Mouse (Mus musculus) limb, embryonic 12.5 days (tissue): ENCODE measurements around the gene E4f1. TPM values are rescaled to one million over a fixed set of nuclear protein-coding genes. Genes with fewer than 3 reads are reported as not detected.
"Not testable (repeated sequence)": the region's sequence is repeated elsewhere in the genome, so short reads cannot be mapped to it uniquely, and the experiment has no call there.

Experiments used
- ATAC-seq: fragments of 200-750 bp; cut with Nextera tagmentation; 2 replicates; pipeline ENCODE4 v1.8.0; 2017; ENCODE audit warnings: low read depth, moderate TSS enrichment; ENCODE audit not compliant: insufficient number of reproducible peaks, insufficient read depth, low FRiP score, low TSS enrichment
- H3K27ac ChIP-seq: fragments of 300-500 bp; sonication (generic); 2 replicates; pipeline ENCODE4 v1.5.1; 2016; ENCODE audit warnings: mild to moderate bottlenecking, moderate library complexity
- H3K27me3 ChIP-seq: fragments of 300-500 bp; sonication (generic); 2 replicates; pipeline ENCODE4 v1.6.1; 2016; ENCODE audit warnings: mild to moderate bottlenecking, moderate library complexity
- H3K36me3 ChIP-seq: fragments of 300-500 bp; sonication (generic); 2 replicates; pipeline ENCODE4 v1.6.1; 2016; ENCODE audit warnings: mild to moderate bottlenecking, moderate library complexity
- H3K4me1 ChIP-seq: fragments of 300-500 bp; sonication (generic); replicated peaks from 2 replicates; pipeline ENCODE4 v1.6.1; 2016
- H3K4me2 ChIP-seq: fragments of 300-500 bp; sonication (generic); 2 replicates; pipeline ENCODE4 v1.6.1; 2016; ENCODE audit warnings: mild to moderate bottlenecking, moderate library complexity
- H3K4me3 ChIP-seq: fragments of 300-500 bp; sonication (generic); replicated peaks from 2 replicates; pipeline ENCODE4 v1.5.1; 2016; ENCODE audit warnings: mild to moderate bottlenecking
- H3K9ac ChIP-seq: fragments of 300-500 bp; sonication (generic); replicated peaks from 2 replicates; pipeline ENCODE4 v1.6.1; 2016; ENCODE audit warnings: mild to moderate bottlenecking, moderate library complexity
- H3K9me3 ChIP-seq: fragments of 300-500 bp; sonication (generic); 2 replicates; pipeline ENCODE4 v1.6.1; 2016; ENCODE audit warnings: mild to moderate bottlenecking, moderate library complexity
- WGBS: fragments of 180-500 bp; shearing (Covaris S2); methylation state at CpG from one replicate; pipeline ENCODE4 v1.1.7; 2016; 5-methylcytosine and 5-hydroxymethylcytosine counted together
- polyA plus RNA-seq: library from polyadenylated mRNA; unstranded; fragments of >200 nt; fragmentation: Nextera tagmentation; extraction: Ambion mirVana; gene quantifications from 2 replicates; pipeline ENCODE4 v1.2.1, GENCODE M21; 2016

The E4f1 gene
- polyA plus RNA-seq, 1 experiment from 2014 or later = 37.2 TPM

GRCm38 (mm10) chr17:24472512-24472911 is 2.4 kb upstream of the E4f1 start:
- peak overlapping the region; percentile 87; the same call in 1 of the 2 replicates for H3K4me3 ChIP-seq

DNA sequence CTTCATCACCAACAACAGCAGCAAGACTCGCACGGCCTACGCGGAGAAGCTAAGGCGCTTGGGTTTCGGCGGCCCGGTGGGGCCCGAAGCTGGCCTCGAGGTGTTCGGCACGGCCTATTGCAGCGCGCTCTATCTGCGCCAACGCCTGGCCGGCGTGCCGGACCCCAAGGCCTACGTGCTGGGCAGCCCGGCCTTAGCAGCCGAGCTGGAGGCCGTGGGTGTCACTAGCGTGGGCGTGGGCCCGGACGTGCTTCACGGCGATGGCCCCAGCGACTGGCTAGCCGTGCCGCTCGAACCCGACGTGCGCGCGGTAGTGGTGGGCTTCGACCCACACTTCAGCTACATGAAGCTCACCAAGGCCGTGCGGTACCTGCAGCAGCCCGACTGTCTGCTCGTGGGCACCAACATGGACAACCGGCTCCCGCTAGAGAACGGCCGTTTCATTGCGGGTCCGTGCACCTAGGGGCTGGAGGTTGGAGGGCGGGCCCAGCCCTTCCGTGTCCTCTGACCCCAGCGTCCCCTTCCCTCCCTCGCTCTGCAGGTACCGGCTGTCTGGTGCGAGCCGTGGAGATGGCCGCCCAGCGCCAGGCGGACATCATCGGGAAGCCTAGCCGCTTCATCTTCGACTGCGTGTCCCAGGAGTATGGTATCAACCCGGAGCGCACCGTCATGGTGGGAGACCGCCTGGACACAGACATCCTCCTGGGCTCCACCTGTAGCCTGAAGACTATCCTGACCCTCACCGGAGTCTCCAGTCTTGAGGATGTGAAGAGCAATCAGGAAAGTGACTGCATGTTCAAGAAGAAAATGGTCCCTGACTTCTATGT is 801 bp upstream of the E4f1 start:
- H3K4me2 ChIP-seq = peak overlapping the region; percentile 98
- no peaks in the 10 kb centered on the region for H3K9me3 ChIP-seq
- no peaks in the 10 kb centered on the region for H3K27me3 ChIP-seq
- H3K4me3 ChIP-seq = peak overlapping the region; percentile 87
- H3K9ac ChIP-seq = peak overlapping the region; percentile 87
- ATAC-seq = no peak
- H3K4me1 ChIP-seq = peaks cover 35% of the 10 kb centered on the region
- 1% methylated on average over 68 of the region's 68 CpGs for WGBS
- H3K36me3 ChIP-seq = peaks cover 36% of the 10 kb centered on the region
- H3K27ac ChIP-seq = peak overlapping the region; percentile 78

More at GRCm38 (mm10) chr17:24472512-24472911, 2.4 kb upstream of the E4f1 start:
- 83% methylated on average over 4 of the region's 4 CpGs for WGBS
- Histone ChIP-seq H3K27me3 (no peaks in the 10 kb centered on the region), H3K36me3 (peaks cover 52% of the 10 kb centered on the region), H3K9ac (no peak overlapping the region), H3K4me1 (peaks cover 35% of the 10 kb centered on the region), H3K27ac (peak overlapping the region; percentile 35; the same call in 1 of the 2 replicates), H3K4me2 (peak overlapping the region; percentile 98), H3K9me3 (no peaks in the 10 kb centered on the region)
- no peak for ATAC-seq

GRCm38 (mm10) chr17:24469336-24469909 is 690 bp downstream of the E4f1 start:
- Histone ChIP-seq H3K9ac (peak overlapping the region; percentile 87), H3K4me1 (peaks cover 32% of the 10 kb centered on the region), H3K27ac (peak overlapping the region; percentile 78), H3K9me3 (no peaks in the 10 kb centered on the region), H3K27me3 (no peaks in the 10 kb centered on the region), H3K4me2 (peak overlapping the region; percentile 98), H3K4me3 (peak overlapping the region; percentile 87), H3K36me3 (peaks cover 21% of the 10 kb centered on the region)
- 18% methylated on average over 7 of the region's 7 CpGs for WGBS
- ATAC-seq = no peak

GRCm38 (mm10) chr17:24468636-24469246 is 1.4 kb downstream of the E4f1 start:
- H3K36me3 ChIP-seq = peaks cover 14% of the 10 kb centered on the region
- no peak overlapping the region for H3K27ac ChIP-seq
- H3K9me3 ChIP-seq = no peaks in the 10 kb centered on the region
- H3K27me3 ChIP-seq = no peaks in the 10 kb centered on the region
- no peak for ATAC-seq
- H3K4me3 ChIP-seq = no peak overlapping the region
- no peak overlapping the region for H3K9ac ChIP-seq
- WGBS = 91% methylated on average over 5 of the region's 5 CpGs
- H3K4me2 ChIP-seq = no peak overlapping the region
- peaks cover 26% of the 10 kb centered on the region for H3K4me1 ChIP-seq

DNA sequence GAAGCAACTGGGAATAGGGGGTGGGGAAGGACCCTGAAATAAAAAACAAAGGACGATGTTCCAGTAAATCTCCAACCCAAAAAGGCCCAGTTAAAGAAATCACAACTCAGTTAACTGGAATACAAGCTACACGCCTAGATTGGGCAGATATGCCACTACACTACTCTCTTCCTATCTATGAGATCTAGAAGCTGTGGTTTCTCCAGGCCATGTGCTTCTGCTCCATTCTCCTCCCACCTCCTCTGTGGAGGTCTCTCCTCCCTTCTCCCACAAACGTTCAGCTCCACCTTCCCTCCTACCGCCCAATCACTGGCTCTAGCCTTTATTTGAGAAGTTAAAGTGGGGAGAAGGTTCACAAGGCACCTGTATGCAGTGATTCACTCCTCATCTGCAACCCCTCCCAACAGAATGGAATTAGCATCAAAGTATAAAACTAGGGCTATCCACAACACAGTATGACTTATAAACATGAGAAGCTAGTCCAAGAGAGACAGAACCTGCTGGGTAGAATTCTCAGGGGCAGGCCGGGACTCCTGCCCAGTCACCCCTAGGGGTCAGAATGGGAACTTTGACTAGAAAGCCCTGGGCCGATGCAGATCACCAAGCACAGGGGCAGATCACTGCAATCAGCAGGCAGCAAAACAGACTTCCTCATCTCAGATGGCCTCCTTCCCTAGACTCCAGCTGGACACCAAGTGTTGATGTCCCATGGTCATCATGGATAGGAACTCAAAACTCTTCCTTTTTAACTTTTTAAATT is 6.6 kb downstream of the E4f1 start:
- H3K36me3 ChIP-seq = no peaks in the 10 kb centered on the region
- no peak overlapping the region for H3K4me2 ChIP-seq
- no peaks in the 10 kb centered on the region for H3K4me1 ChIP-seq
- no peak overlapping the region for H3K27ac ChIP-seq
- 58% methylated on average over 6 of the region's 6 CpGs for WGBS
- no peaks in the 10 kb centered on the region for H3K9me3 ChIP-seq
- H3K4me3 ChIP-seq = no peak overlapping the region
- H3K9ac ChIP-seq = no peak overlapping the region
- no peaks in the 10 kb centered on the region for H3K27me3 ChIP-seq
- ATAC-seq = no peak

DNA sequence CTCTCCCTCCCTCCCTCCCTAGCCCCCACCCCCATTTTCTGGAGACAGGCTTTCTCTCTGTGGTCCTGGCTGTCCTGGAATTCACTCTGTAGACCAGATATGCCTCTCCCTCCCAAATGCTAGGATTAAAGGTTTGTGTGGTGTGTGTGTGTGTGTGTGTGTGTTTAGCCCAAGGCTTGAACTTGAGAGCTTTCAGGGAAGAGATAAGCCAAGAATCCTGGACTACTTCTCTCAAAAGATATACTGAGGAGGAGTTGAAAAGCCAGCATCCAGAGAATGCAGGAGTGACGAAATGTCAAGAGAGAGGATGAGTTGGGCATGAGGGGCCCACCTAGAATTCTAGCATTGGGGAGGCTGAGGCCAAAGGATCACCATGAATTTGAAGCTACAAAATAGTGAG is 7.2 kb downstream of the E4f1 start:
- ATAC-seq = no peak
- no peaks in the 10 kb centered on the region for H3K4me1 ChIP-seq
- H3K9me3 ChIP-seq = no peaks in the 10 kb centered on the region
- no peaks in the 10 kb centered on the region for H3K36me3 ChIP-seq
- WGBS = 93% methylated on average over 1 of the region's 1 CpGs
- H3K4me2 ChIP-seq = no peak overlapping the region
- no peak overlapping the region for H3K9ac ChIP-seq
- no peak overlapping the region for H3K4me3 ChIP-seq
- no peaks in the 10 kb centered on the region for H3K27me3 ChIP-seq
- H3K27ac ChIP-seq = no peak overlapping the region

- no peak overlapping the region for H3K4me2 ChIP-seq
- no peak overlapping the region for H3K27ac ChIP-seq
- no peaks in the 10 kb centered on the region for H3K9me3 ChIP-seq
- H3K27me3 ChIP-seq = no peaks in the 10 kb centered on the region
- no peak overlapping the region for H3K9ac ChIP-seq
- WGBS = 71% methylated on average over 2 of the region's 2 CpGs
- no peak overlapping the region for H3K4me3 ChIP-seq
- H3K4me1 ChIP-seq = no peaks in the 10 kb centered on the region
- no peak for ATAC-seq
- no peaks in the 10 kb centered on the region for H3K36me3 ChIP-seq
Observed at GRCm38 (mm10) chr17:24461580-24461979, 8.5 kb downstream of the E4f1 start.

DNA sequence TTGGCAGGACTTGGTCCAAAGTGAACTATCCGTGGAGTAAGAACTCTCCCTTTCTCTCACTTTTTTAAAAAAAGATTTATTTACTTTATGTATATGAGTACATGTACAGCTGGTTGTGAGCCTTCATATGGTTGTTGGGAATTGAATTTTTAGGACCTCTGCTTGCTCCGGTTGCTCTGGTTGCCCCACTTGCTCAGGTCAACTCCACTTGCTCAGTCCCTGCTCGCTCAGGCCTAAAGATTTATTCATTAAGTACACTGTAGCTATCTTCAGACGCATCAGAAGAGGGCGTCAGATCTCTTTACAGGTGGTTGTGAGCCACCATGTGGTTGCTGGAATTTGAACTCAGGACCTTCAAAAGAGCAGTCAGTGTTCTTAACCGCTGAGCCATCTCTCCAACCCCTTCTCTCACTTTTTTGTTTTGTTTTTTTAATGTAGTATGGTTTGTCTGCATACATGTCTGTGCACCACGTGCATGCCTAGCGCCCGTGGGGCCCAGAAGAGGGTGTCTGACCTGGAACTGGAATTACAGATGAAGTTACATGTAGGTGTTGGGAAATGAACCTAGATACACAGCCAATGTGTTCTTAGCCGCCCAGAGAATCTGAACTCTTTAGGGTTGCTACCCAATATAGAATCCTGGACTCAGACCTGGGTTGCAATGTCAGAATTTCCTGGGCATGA is 14.4 kb downstream of the E4f1 start:
- H3K9ac ChIP-seq, H3K4me1 ChIP-seq, H3K9me3 ChIP-seq, H3K27me3 ChIP-seq: not testable (repeated sequence)
- Histone ChIP-seq H3K4me3 (peak overlapping the region; percentile 83; the same call in 1 of the 2 replicates), H3K4me2 (peak overlapping the region; percentile 70), H3K27ac (peak overlapping the region; percentile 42; the same call in 1 of the 2 replicates), H3K36me3 (peaks cover 13% of the 10 kb centered on the region)
- WGBS = 53% methylated on average over 10 of the region's 10 CpGs
- 0 out of 2 replicates have a peak, but pooled peaks have one; percentile 3 for ATAC-seq

DNA sequence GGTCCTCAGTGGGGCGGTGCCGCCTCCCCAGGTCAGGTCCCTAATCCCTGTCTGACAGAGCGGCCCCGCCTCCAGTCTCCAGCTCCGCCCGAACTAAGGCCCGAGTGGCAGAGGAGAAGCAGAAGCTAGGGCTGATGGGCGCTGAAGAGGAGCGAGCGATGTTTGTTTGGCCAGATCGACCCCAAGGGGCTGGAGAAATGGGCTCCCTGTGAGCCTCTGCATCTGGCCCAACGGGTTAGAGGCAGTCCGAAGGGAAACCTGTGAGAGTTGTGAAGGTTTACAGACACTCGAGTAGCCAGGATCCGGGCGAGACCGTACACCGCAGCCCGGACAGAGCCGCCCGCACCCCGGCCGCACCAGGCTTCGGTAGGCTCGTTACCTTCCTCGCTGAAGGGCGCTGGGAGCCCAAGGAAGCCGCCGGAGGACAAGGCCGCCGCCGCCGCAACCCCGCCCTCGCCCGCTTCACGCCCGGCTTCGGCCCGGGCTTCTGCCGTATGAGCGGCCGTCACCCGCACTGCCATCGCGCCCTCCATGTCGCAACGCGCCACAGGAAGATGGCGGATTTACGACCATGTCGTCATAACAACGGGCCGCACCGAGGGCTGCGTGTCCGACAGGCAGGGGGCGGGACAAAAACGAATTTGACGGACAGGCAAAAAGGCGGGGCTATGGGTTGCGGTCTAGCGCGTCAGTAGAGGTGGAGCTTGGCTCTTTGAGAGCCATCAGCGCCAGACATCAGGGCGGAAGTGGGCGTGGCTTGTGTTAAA is 15.2 kb downstream of the E4f1 start:
- peak overlapping the region; percentile 83 for H3K4me3 ChIP-seq
- H3K36me3 ChIP-seq = peaks cover 20% of the 10 kb centered on the region
- WGBS = under 1% methylated on average over 67 of the region's 67 CpGs
- no peaks in the 10 kb centered on the region for H3K27me3 ChIP-seq
- H3K4me2 ChIP-seq = peak overlapping the region; percentile 70
- peak overlapping the region; percentile 96 for H3K27ac ChIP-seq
- H3K4me1 ChIP-seq = peaks cover 6% of the 10 kb centered on the region
- peak; percentile 87 for ATAC-seq
- no peaks in the 10 kb centered on the region for H3K9me3 ChIP-seq
- H3K9ac ChIP-seq = peak overlapping the region; percentile 83

GRCm38 (mm10) chr17:24454218-24454755 is 15.8 kb downstream of the E4f1 start:
- WGBS = 6% methylated on average over 14 of the region's 14 CpGs

More at GRCm38 (mm10) chr17:24454218-24454755, 15.8 kb downstream of the E4f1 start:
- Histone ChIP-seq H3K9me3 (no peaks in the 10 kb centered on the region), H3K27me3 (no peaks in the 10 kb centered on the region), H3K36me3 (peaks cover 26% of the 10 kb centered on the region), H3K4me1 (peaks cover 6% of the 10 kb centered on the region), H3K9ac (peak overlapping the region; percentile 83), H3K27ac (peak overlapping the region; percentile 96), H3K4me2 (peak overlapping the region; percentile 70), H3K4me3 (peak overlapping the region; percentile 83)
- no peak for ATAC-seq
